Mouse (Mus musculus) heart, postnatal 36 days (tissue): Measurements from ENCODE around the gene Pah. TPM values are rescaled to one million over a fixed set of nuclear protein-coding genes. Genes with fewer than 3 reads are reported as not detected.

Experiments used
- DNase-seq, 2 experiments: peaks; one replicate each; pipeline ENCODE4 v3.0.0; 2021 to 2022
- intact Hi-C: fragments of 180-260 bp; cut with DNase I; formaldehyde crosslinking; loops from one replicate; pipeline ENCODE4 v1.15.1; 2025
- total RNA-seq, 2 experiments: library from RNA; stranded (reverse); gene quantifications; 2 replicates each; pipeline ENCODE4 v1.2.3; 2021

The Pah gene
- 1 to 10 TPM; 3.5 to 4.6 TPM for total RNA-seq

GRCm38 (mm10) chr10:87521646-87522045 lies at the start of gene Pah:
TSS of gene Pah (plus strand) at chr10:87521795.
- DNase-seq, result no peak

DNA sequence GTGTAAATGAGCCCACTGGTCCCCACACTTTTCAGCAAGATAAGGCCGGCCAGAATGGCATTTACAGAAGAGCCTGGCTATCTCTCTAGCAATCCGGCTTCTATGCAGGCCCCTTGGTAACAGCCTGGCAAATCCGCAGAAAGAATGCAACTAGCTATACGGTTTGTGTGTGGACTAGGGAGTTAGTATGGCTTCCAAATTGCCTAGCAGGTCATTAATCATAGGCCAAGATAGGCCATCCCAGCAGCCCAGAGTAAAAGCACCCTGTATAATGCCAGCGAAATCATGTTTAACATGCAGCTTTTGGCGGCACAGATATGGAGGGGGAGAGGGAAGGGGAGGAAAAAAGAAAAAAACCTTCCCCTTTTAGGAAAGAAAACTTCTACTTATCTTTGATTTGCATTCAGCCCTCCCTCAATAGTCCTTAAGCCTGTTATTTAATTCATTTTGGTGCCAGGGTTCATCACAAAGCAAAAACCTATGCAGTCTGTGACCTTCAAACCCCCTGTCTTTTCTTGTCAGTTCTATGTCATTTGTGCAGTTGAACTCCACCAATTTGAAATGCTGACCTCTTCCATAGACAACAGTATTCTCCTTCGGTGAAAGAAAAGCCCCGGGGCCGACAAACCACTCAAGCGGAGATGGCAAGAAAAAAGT lies 48.0 kb upstream of the Pah start:
- no peak for DNase-seq
- intact Hi-C loops, result no loop called here

More at GRCm38 (mm10) chr10:87521646-87522045, at the start of gene Pah:
- intact Hi-C loops, result no loop called here

GRCm38 (mm10) chr10:87474971-87475370 lies 46.6 kb upstream of the Pah start:
- intact Hi-C loops, result no loop called here
- DNase-seq, result no peak

DNA sequence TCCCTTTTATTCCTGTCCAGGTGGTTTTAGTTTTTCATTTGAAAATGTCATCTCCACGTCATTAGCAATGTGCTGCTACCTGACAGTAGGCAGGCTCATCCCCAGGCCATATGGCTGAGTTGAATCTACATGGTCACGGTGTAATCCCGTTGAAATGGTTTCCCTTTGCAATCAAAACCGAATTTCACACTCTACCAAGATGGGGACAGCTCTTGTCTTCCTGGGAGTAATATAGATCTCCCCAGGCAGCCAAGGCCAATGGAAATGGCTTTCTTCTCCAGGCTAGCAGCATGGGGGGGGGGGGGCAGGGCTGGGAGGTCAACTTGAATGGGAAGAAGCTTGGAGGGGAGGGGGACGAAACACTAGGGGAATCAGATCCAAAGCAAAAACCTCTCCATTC lies 43.7 kb upstream of the Pah start:
- DNase-seq, result no peak
- intact Hi-C loops, result no loop called here

DNA sequence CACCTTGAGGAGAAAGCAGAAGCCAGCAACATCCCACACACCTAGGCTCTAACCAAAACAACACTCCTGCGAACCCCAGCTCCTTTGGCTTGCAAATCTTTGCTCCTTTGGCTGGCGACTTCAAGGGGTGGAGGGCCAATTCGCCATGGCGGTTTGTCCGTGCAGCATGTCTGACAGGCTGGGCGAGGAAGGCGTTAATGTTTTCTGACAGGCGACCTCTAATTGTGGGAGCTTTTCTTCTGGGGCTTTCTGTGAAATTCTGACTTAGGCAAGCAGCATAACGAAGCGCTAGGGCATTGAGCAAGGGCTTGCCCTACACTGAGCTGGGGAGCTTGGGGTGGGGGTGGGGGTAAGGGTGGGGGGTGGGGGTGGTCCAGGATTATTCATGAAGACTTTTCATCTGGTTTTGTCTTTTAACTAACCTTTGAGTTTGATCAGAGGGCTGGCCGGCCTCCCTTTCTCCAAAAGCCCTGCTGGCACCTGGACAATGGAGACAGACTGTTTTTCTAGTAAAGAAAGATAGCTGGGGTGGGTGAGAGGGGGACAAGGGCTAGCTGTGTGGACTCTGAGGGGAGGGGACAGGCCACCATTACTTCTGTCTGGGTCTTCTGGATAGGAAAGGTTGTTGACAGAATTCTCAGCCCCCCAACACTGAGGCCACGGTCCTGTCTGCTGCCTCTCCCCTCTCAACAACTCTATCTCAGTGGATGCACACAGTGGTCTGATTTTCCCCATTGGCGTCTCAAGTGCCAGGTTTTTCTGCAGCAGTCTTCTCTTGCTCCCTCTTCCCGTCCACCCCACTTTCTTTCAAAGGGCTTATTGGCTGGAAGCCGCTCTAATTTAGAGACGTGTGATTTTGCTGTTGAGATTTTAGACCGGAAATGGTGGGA lies 36.5 kb upstream of the Pah start:
- intact Hi-C loops, result no loop called here
- no peak for DNase-seq

- no peak for DNase-seq
- intact Hi-C loops, result no loop called here
Observed at GRCm38 (mm10) chr10:87485721-87486620, 35.6 kb upstream of the Pah start.

- DNase-seq, result no peak
- intact Hi-C loops, result no loop called here
Observed at GRCm38 (mm10) chr10:87488429-87489145, 33.0 kb upstream of the Pah start.

DNA sequence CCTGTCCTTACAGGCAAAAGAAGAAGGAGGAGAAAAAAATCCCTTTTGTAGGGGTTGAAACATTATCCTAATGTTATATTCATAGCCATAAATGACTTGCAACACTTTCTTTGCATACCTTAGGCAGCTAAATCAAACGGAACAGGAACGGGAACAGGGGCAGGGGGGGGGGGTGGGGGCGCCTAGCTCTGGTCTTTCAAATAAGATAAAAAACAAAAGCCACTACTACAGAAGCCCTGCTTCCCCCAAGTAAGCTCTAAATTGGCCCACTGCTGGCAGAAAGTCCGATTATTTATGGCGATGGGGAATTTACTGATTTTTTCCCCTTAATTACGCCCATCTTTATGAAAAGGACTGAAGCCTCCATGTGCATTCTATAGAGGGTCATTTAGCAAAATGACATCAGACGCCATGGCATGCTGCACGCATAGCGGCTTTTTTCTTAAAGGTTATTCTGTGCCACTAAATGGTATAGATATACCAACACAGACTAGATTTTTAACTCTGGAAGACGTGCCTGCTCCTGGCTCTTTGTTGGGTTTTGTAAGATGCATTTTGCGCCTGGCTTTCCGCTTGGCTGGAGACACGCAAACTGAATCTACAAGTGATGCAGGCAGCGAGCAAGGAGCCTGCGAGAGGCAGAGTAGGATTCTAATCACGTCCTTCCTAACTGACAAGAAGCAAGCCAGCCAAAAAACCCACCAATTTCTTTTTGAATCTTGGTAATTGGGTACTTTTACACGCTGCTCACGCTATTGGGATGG lies 32.2 kb upstream of the Pah start:
- intact Hi-C loops, result no loop called here
- DNase-seq, result no peak

GRCm38 (mm10) chr10:87490328-87490727 lies 31.3 kb upstream of the Pah start:
- no peak for DNase-seq
- intact Hi-C loops, result no loop called here

- intact Hi-C loops, result no loop called here
- DNase-seq, result no peak
Observed at GRCm38 (mm10) chr10:87491485-87492040, 30.0 kb upstream of the Pah start.

GRCm38 (mm10) chr10:87492332-87492660 lies 29.3 kb upstream of the Pah start:
- intact Hi-C loops, result no loop called here
- no peak for DNase-seq

DNA sequence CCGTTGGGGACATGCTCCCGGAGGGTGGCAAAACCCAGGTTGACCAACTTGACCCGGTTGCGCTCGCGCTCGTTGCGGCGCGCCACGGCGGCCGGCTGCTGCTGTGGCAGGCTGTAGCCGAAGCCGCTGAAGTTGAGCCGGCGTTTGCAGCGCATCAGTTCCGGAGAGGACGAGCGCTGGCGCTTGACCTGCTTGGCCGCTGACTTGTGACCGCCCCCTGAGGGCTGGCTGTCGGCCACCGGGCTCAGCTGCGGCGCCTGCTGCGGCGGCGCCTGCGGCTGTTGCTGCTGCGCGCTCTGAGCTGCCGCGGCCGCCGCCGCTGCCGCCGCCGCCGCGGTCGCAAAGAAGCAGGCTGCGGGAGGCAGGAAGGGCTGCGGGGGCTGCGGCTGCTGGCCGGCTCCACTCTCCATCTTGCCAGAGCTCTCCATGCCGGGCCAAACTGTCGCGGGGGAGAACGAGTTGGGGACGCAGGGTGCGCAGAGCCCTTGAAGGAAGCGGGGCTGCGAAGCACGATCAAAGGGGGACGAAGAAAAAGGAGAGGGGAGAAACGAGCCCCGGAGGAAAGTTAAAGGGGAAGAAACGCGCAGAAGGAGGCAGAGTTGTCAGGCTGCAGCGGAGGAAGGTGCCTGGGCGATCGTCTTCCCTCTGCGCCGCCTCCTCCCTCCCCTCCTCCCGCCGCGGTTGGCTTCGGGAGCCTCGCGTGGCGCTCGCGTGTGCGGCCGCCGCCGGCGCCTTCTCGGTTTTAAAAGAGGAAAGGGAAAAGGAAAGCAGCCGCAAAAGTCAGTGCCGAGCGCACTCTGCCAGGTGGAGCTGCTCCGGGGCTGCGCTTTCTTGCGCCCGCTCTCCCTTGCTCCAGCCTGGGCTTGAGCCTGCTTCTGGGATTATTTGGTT lies 28.7 kb upstream of the Pah start:
- intact Hi-C loops, result no loop called here
- DNase-seq, result peak; percentile 34 to 46

DNA sequence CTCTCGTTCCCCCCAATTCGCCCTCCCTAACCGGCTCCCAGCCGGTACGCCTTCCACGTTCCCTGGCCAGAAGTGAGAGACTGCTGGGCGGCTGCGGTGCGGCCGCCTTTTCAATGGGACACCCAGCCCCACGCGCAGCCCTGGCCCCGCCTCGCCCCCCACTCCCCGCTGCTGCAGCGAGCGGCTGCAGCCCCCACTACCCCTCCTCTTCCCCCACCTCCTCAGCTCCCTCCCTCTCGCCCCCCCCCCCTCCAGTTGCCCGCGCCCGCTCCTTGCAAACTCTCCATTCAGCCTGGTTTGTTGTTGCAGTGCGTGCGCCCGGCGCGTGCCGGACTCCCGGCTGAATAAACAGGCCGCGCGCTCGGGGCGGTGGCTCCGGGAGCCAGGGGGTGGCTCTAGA lies 28.0 kb upstream of the Pah start, which contains the start of gene Ascl1:
Gene Ascl1 (minus strand): TSS at position 85 of the 400 bp plus-strand sequence.
- DNase-seq, result no peak
- intact Hi-C loops, result no loop called here

DNA sequence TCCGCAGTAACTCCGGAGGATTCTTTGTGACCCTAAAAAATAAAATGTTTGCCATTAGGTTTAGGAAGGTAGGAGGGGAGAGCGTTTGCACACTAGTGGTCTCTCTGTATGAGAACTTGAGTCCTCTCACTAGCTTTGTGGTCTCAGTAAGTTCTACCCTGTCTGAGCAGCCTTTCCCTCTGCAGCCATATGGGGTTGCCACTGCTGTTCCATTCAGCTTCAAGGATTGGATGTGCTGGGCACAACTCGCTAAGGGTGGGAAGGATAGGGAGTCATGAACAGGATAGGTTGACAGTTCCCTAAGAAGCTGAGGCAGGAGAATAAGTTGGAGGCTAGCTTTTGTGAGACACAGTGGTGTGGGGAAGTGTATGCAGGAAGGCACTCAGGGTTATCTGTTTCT lies 27.4 kb upstream of the Pah start:
- intact Hi-C loops, result no loop called here

GRCm38 (mm10) chr10:87494596-87494995 lies 27.0 kb upstream of the Pah start:
- intact Hi-C loops, result no loop called here
- DNase-seq, result peak; percentile 43 to 51

More for the DNA sequence above, 27.4 kb upstream of the Pah start:
- DNase-seq, result no peak

GRCm38 (mm10) chr10:87497056-87497455 lies 24.5 kb upstream of the Pah start:
- intact Hi-C loops, result no loop called here
- no peak for DNase-seq

GRCm38 (mm10) chr10:87500926-87501658 lies 20.5 kb upstream of the Pah start:
- intact Hi-C loops, result no loop called here
- DNase-seq, result no peak

- no peak for DNase-seq
- intact Hi-C loops, result no loop called here
Observed at GRCm38 (mm10) chr10:87501659-87502042, 19.9 kb upstream of the Pah start.
